Mouse (Mus musculus) layer of hippocampus, postnatal 25 days (tissue): ENCODE data around the gene Kctd7. TPM values are rescaled to one million over a fixed set of nuclear protein-coding genes. Genes with fewer than 3 reads are reported as not detected.

Experiments
- DNase-seq, 2 experiments: peaks; one replicate each; pipeline ENCODE4 v3.0.0; 2022; ENCODE audit warnings: mixed read lengths in 2 of 2, low spot score in 1 of 2; ENCODE audit errors: extremely low spot score in 1 of 2
- total RNA-seq, 2 experiments: library from RNA; stranded (reverse); gene quantifications; 2 replicates each; pipeline ENCODE4 v1.2.3; 2021

Gene Kctd7
- total RNA-seq, result 10 to 100 TPM; 12.9 to 13.1 TPM

DNA sequence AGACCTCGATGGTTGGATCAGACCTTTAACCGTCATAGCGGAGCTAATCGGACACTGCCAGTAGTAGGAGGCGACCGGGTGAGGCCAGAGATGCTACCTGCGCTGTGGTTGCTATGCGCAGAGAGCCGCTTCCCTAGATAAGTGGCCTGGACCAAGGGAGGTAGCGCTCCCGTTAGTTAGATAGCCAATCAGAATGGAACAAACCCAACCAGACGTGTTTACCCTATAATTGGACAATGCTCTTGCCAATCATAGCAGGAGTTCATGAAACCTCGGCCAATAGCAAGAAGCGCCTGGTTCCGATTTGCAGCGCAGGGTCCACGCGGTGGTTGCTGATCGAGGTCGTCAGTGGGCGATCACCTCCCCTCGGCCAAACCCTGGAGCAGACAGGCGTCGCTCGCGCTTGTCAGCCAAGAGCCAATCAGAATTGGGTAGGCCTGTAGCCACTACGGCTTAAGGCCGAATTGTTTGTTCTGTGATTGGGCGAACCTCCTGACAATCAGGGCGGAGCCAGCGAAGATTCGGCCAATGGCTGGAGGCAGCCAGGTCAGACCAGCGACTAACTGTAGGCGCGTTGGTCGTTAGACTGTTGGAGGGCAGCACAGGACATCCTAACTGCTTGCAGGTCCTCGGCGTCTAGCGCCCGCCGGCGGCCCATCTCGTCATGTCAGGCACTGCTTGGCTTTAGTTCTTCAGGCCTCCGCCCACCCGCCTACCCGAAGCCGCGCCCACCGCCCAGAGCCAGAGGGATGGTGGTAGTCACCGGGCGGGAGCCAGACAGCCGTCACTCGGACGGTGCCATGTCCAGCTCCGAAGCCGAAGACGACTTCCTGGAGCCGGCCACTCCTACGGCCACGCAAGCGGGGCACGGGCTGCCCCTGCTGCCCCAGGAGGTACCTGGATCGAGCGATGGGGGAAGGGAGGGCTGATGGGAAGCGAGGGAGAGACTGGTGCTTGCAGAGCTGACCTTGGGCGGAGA, at the start of gene Kctd7:
Gene Kctd7 (plus strand): TSS at position 528 of the 979 bp plus-strand sequence.
- peak; percentile 86 for DNase-seq

DNA sequence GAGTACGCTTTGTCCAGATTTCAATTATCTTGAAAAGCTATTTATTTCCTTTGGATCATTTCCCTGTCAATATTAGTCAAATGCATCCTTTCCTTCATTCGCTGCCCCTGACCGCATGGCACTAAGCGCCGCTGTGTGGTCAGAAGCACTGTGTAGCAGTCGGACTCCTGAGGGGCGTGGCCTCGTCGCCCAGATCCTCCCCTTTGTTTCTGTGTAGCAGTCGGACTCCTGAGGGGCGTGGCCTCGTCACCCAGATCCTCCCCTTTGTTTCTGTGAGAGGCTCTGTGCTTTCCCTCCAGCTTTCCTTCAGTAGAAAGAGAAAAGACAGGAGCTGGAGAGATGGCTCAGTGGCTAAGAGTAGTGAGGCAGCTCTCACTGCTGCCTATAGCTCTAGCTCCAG, 47.9 kb upstream of the Kctd7 start:
- DNase-seq, result no peak

DNA sequence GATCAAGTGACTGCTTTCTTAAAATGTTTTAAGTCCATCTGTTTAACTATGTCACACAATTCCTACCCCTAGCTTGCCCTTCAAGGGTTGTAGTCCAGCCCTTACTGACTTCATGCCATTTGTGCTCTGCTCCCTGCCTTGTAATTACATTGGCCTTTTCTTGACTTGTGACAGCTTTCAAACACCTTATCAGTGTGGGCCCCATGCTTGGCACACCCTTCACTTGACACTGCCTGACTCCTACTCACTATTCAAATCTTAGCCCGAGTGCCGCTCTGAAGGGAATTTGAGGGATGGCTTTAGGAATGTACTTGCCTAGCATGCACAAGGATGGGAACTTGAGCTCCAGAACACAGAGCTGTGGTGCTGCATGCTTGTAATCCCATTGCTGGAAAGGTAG, 46.8 kb upstream of the Kctd7 start:
- DNase-seq, result no peak

DNA sequence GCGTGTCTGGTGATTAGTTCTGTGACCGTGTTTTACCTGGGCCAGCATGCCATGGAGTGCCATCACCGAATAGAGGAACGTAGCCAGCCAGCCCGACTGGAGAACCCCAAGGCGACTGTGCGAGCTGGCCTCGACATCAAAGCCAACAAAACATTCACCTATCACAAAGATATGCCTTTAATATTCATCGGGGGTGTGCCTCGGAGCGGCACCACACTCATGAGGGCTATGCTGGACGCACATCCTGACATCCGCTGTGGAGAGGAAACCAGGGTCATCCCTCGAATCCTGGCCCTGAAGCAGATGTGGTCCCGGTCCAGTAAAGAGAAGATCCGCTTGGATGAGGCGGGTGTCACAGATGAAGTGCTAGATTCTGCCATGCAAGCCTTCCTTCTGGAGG, 42.9 kb upstream of the Kctd7 start:
- no peak for DNase-seq

DNA sequence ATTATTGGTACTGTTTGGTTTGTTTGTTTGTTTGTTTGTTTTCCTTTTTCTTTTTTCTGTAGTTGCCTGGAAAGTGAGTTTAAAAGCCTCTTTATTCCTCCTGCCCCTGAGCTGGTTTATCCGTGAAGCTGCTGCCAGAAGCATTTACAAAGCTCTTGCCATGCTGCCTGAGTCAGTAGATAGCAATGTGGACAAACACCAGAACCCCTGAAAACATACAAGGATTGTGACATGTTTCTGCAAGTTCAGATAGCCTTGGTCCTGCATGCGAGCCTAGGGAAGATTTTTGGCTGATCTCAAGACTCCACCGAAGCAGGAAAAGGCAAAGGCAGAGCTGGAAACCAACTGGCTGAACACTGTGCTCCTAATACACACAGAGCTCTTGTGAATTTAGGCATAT, 35.3 kb upstream of the Kctd7 start:
- DNase-seq, result no peak

DNA sequence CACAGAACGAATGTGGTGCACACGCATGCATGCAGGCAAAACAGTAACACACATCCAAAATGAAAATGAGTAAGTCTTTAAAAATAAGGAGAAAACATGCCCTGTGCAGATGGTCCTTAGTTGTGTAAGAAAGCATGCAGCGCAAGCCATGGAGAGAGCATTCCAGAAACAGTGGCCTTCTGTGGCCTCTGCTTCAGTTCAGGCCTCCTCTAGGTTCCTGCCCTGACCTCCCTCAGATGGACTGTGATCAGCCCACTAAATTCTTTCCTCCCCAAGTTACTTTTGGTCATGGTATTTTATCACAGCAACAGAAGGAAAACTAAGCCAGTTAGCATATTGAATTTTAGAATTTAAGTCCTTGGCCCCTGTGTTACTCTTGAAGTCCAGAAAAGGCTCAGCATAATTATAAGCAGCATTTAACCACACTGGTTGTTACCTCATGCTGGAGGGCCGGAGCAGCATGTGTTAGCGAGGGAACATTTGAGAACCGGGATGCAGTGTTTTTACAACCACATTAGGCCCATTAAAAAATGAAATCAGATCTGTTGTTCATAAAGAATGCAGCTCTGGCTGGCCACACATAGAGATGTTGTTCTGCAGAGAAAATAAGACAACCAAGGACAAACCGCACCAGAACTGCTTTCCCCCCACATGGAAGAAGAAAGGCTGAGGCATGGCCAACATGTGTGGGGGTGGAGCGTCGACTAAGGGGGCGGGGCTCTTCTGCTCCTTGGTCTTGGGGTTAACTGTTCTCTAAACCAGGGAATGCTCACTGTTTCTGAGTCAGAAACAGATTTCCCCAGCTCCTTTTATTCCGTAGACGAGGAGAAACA, 33.8 kb upstream of the Kctd7 start:
- no peak for DNase-seq

- DNase-seq, result no peak
Observed at GRCm38 (mm10) chr5:130112653-130113052, 32.0 kb upstream of the Kctd7 start.

- no peak for DNase-seq
Observed at GRCm38 (mm10) chr5:130116116-130116515, 28.5 kb upstream of the Kctd7 start.

DNA sequence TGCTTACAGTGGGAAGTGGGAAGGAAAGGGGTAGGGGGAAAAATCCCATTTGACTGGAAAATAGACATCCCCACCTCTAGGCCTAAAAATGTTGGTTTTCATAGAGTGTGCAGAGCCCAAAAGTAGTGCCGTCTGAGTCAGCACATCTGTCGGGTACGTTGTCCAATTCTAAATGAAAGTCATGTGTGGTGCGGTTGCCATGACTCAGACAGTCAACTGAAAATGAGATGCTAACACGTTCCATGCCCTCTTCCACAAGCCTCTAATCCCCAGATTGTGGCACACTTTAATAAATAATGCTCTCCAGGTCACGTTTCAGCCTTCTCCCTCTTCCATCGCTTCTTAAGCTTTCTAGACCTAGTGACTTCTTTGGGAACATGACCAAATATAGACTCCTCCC, 27.8 kb upstream of the Kctd7 start:
- no peak for DNase-seq

- no peak for DNase-seq
Observed at GRCm38 (mm10) chr5:130117932-130118331, 26.7 kb upstream of the Kctd7 start.

GRCm38 (mm10) chr5:130119236-130119635, 25.4 kb upstream of the Kctd7 start:
- DNase-seq, result no peak

- no peak for DNase-seq
Observed at GRCm38 (mm10) chr5:130120070-130120736, 24.5 kb upstream of the Kctd7 start.

- no peak for DNase-seq
Observed at GRCm38 (mm10) chr5:130120904-130121303, 23.8 kb upstream of the Kctd7 start.

DNA sequence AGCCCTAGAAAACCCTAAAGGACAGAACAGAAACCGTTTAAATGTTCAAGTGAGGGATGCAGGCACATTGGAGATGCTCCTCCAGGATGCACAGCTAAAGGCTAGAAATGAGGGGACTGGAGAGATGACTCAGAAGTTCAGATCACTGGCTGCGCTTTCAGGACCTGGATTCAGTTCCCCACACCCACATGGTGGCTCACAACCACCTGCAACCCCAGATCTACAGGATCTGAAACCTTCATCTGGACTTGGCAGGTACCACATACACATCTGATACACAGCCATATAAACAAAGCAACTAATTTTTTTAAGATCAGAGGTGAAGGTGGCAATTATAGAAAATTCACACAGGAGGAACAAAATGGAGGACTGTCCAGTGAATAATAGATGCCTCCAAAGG, 22.3 kb upstream of the Kctd7 start:
- no peak for DNase-seq

DNA sequence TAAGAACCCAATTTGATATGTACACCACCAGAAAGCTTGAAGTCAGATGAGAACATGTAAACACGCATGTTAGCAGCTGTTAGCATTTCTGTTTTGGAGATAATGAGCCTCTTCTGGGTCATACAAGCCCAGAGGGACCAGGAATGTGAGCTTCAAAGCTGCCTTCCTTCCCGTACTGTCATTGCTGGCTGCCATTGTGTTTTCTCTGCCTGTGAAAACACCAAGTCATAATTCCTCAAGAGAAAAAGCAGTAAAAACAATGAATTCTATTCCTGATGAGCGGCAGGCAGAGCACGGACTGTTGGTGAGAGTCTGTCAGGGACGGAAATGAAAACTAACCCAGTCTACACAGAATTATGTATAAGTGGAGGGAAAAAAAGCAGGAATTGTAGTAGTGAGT, 20.4 kb upstream of the Kctd7 start:
- no peak for DNase-seq

DNA sequence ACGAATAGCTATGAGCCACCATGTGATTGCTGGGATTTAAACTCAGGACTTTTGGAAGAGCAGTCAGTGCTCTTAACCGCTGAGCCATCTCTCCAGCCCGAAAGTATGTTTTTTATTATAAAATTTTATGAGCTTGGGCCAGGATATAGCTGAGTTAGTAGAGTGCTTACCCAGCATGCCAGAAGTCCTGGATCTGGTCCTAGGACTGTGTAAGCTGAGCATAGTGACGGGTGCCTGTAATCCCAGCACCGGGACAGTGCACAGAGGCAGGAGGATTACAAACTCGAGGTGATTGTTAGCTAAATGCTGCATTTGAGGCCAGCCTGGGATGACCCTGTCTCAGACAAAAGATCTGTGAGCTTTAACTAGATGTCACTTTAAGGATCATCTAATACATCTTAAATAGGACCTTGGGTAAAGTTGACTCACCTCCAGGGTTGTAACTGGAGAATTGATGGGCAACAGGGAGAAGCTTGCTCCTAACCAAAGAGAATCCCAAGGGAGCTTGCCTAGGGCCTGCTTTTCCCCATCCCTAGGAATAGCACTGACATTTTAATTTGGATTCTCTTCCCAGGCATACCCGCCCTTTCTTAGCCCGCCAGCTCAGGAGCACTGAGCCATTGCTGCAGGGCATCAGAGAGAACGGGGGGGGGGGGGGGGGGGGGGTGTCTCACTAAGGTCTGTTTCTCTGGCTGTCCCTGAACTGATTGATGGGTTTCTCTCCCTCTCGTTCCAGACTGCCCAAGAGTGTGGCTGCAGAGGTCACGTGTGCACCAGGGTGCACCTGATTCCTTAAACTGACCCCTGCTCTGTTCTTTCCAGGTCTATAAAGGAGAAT, 15.8 kb upstream of the Kctd7 start:
- DNase-seq, result no peak

GRCm38 (mm10) chr5:130129524-130129793, 15.2 kb upstream of the Kctd7 start:
- DNase-seq, result no peak

- no peak for DNase-seq
Observed at GRCm38 (mm10) chr5:130136597-130136996, 8.1 kb upstream of the Kctd7 start.

GRCm38 (mm10) chr5:130139393-130139792, 5.3 kb upstream of the Kctd7 start:
- peak; percentile 60 to 91 for DNase-seq

DNA sequence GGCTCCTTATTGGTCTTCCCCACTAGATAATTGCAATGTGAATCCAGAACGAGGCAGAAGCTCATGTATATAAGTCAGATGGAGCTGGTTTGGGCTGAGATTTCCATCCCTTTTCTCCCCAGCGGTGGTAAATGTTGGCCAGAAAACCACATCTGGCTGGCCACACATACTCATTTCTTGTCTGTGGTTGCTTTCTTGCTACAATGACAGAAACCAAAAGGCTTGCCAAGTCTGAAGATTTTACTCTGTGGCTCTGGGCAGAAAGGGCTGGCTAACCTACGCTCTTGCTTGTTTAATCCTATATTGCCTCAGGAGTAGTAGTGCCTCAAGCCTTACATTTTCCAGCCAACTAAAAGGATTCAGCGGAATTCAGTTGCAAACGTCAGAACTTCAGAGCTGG, 3.5 kb upstream of the Kctd7 start:
- DNase-seq, result no peak
